Mouse (Mus musculus): ENCODE measurements around the gene Rnf217.
A peak's percentile ranks its signal among the peaks of the same experiment; 100 is the strongest.

The Rnf217 gene

GRCm38 (mm10) chr10:31609066-31609961, at the start of gene Rnf217:
Rnf217 (minus strand) TSS chr10:31609184.
- peak; percentile 23 for DNase-seq

GRCm38 (mm10) chr10:31647270-31647669, 38.3 kb upstream of the Rnf217 start:
- DNase-seq = no peak

- DNase-seq = no peak
Measured at GRCm38 (mm10) chr10:31646083-31646482, 37.1 kb upstream of the Rnf217 start.

GRCm38 (mm10) chr10:31635098-31635497, 26.1 kb upstream of the Rnf217 start:
- DNase-seq = no peak

GRCm38 (mm10) chr10:31632005-31632404, 23.0 kb upstream of the Rnf217 start:
- no peak for DNase-seq

GRCm38 (mm10) chr10:31615355-31615754, 6.4 kb upstream of the Rnf217 start:
- DNase-seq = no peak

GRCm38 (mm10) chr10:31614111-31614510, 5.1 kb upstream of the Rnf217 start:
- DNase-seq = no peak

- peak; percentile 22 for DNase-seq
Measured at GRCm38 (mm10) chr10:31608441-31609065, 431 bp downstream of the Rnf217 start.

- DNase-seq = no peak
Measured at GRCm38 (mm10) chr10:31606981-31607867, 1.8 kb downstream of the Rnf217 start.

- DNase-seq = no peak
Measured at GRCm38 (mm10) chr10:31603855-31604254, 5.1 kb downstream of the Rnf217 start.

- no peak for DNase-seq
Measured at GRCm38 (mm10) chr10:31600116-31600515, 8.9 kb downstream of the Rnf217 start.

GRCm38 (mm10) chr10:31597886-31598285, 11.1 kb downstream of the Rnf217 start:
- no peak for DNase-seq

- DNase-seq = no peak
Measured at GRCm38 (mm10) chr10:31596804-31597203, 12.2 kb downstream of the Rnf217 start.

GRCm38 (mm10) chr10:31595326-31595725, 13.7 kb downstream of the Rnf217 start:
- DNase-seq = no peak

GRCm38 (mm10) chr10:31592741-31593524, 16.1 kb downstream of the Rnf217 start:
- no peak for DNase-seq

- no peak for DNase-seq
Measured at GRCm38 (mm10) chr10:31592095-31592740, 16.8 kb downstream of the Rnf217 start.

GRCm38 (mm10) chr10:31580722-31581121, 28.3 kb downstream of the Rnf217 start:
- no peak for DNase-seq

GRCm38 (mm10) chr10:31580073-31580472, 28.9 kb downstream of the Rnf217 start:
- no peak for DNase-seq

- DNase-seq = no peak
Measured at GRCm38 (mm10) chr10:31573267-31573666, 35.7 kb downstream of the Rnf217 start.

GRCm38 (mm10) chr10:31557311-31557710, 51.7 kb downstream of the Rnf217 start:
- DNase-seq = no peak

- DNase-seq = no peak
Measured at GRCm38 (mm10) chr10:31555433-31555960, 53.5 kb downstream of the Rnf217 start.
